Mouse (Mus musculus) limb, embryonic 11.5 days (tissue): Measurements from ENCODE around the gene Arhgef19. TPM values are rescaled to one million over a fixed set of nuclear protein-coding genes. Genes with fewer than 3 reads are reported as not detected.

ENCODE experiments used
- polyA plus RNA-seq: library from polyadenylated mRNA; unstranded; fragments of >200 nt; fragmentation: Nextera tagmentation; extraction: Ambion mirVana; gene quantifications from 2 replicates; pipeline ENCODE4 v1.2.1, GENCODE M21; 2014

The Arhgef19 gene
- polyA plus RNA-seq, 1 experiment from 2014 or later, result 4.6 TPM

Other genes starting within 250 kb of the Arhgef19 start
- gene Mfap2, start 229.1 kb upstream of the Arhgef19 start, polyA plus RNA-seq, result 485 and 517 TPM in 2 replicates
- gene Crocc, start 178.9 kb upstream of the Arhgef19 start, polyA plus RNA-seq, result 8.7 and 9.0 TPM in 2 replicates
- gene Necap2, start 161.1 kb upstream of the Arhgef19 start, polyA plus RNA-seq, result 65.0 and 71.0 TPM in 2 replicates
- 0.32 TPM in 1 of 2 replicates, not detected in the other for gene Spata21, start 151.2 kb upstream of the Arhgef19 start, polyA plus RNA-seq
- 30.5 and 39.1 TPM in 2 replicates for gene Szrd1, start 99.7 kb upstream of the Arhgef19 start, polyA plus RNA-seq
- gene Fbxo42, start 91.6 kb upstream of the Arhgef19 start, polyA plus RNA-seq, result 30.4 and 36.6 TPM in 2 replicates
- gene Rsg1, start 25.5 kb upstream of the Arhgef19 start, polyA plus RNA-seq, result 5.3 and 8.7 TPM in 2 replicates
- 2.2 and 2.4 TPM in 2 replicates for gene Epha2, start 61.7 kb downstream of the Arhgef19 start, polyA plus RNA-seq
- 0.34 and 0.57 TPM in 2 replicates for gene Fam131c, start 128.7 kb downstream of the Arhgef19 start, polyA plus RNA-seq
- 0.21 and 0.33 TPM in 2 replicates for gene Clcnka, start 159.2 kb downstream of the Arhgef19 start, polyA plus RNA-seq
- gene Clcnkb, start 176.5 kb downstream of the Arhgef19 start, polyA plus RNA-seq, result not detected in 2 replicates
- 0.34 and 0.41 TPM in 2 replicates for gene Hspb7, start 181.3 kb downstream of the Arhgef19 start, polyA plus RNA-seq
- gene Srarp, start 196.6 kb downstream of the Arhgef19 start, polyA plus RNA-seq, result not detected in 2 replicates
- gene Zbtb17, start 205.2 kb downstream of the Arhgef19 start, polyA plus RNA-seq, result 44.2 and 49.2 TPM in 2 replicates